Mouse (Mus musculus) embryo, embryonic 10 days (tissue): ENCODE measurements around the gene Gusb.

Source experiments
- DNase-seq: peaks from one replicate; pipeline ENCODE4 v3.0.0-alpha.2; 2015; ENCODE audit warnings: low spot score

Gene Gusb

DNA sequence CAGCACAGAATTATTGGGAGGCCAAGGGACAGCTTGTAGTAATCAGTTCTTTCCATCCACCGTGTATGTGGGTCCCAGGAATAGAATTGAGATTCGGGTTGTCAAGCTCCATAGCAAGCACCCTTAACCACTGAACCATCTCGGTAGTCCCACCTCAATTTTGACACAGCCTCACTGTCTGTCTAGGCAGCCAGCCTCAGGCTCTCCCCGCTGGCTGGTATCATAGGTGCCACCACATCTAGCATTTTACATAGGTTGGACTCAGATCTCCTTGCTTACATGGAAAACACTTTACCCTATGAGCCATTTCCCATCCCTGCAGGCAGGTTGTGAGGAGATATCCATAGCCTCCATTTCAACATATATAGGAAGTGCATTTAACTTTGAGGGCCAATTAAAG, 28.5 kb downstream of the Gusb start:
- no peak for DNase-seq

DNA sequence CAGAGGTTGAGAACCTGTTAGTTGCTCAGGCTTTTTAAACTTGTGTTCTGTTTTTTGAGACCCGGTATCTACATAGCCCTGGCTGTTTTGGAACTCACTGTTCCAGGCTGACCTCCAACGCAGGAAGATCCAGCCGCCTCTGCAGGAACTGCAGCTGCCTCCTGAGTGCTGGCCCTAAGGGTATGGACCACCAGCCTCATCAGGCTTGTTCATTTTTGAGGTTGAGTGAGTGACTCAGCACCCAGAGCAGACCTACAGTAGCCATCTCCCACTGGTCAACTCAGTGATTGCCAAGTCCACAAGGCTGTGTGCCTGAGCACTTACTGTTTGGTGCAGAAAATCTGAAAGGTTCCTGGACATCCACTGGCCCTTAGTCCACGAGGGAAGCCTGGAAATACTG, 31.4 kb downstream of the Gusb start:
- no peak for DNase-seq

GRCm38 (mm10) chr5:129968417-129968816, 34.4 kb downstream of the Gusb start:
- no peak for DNase-seq

DNA sequence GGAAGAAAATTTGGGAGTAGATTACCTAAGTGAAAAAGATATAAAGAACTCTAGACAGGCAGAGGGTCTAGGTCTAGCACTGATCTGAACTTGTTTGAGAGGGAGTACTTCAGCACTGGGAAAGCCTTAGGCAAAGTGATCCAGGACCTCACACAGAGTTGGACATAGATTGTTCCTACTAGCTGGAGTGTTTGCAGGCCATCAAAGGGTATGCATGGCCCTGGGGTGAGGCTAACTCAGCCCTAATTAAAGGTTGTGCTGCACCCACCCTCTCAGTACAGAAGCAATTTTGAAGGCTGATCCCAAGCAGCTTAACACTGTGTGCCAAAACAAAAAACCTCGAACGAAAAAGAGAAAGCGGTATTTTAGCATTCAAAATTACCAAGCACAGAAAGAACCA, 36.4 kb downstream of the Gusb start:
- DNase-seq = no peak

GRCm38 (mm10) chr5:129963224-129963623, 39.6 kb downstream of the Gusb start:
- DNase-seq = no peak

- DNase-seq = no peak
Observed at GRCm38 (mm10) chr5:129955792-129956191, 47.1 kb downstream of the Gusb start.

GRCm38 (mm10) chr5:129954473-129955254, 48.2 kb downstream of the Gusb start:
- no peak for DNase-seq

DNA sequence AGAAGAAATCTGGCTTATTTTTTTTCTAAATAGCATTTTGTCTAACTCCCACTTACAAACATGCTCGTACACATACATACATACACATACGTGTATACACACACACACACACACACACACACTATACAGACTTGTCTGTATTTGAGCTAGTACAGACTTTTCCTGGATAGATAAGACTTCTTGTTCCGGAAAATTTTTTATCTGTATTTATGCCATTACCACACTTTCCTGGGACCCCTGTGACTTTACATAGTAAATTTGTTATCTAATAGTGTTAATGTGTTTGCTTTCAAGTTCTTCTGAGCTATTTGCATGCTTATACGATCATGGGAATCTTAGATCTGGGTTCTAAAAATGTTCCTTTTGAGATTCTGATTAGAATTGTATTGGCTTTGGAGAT, 50.7 kb downstream of the Gusb start:
- DNase-seq = no peak

GRCm38 (mm10) chr5:129947528-129948033, 55.3 kb downstream of the Gusb start:
- DNase-seq = no peak

DNA sequence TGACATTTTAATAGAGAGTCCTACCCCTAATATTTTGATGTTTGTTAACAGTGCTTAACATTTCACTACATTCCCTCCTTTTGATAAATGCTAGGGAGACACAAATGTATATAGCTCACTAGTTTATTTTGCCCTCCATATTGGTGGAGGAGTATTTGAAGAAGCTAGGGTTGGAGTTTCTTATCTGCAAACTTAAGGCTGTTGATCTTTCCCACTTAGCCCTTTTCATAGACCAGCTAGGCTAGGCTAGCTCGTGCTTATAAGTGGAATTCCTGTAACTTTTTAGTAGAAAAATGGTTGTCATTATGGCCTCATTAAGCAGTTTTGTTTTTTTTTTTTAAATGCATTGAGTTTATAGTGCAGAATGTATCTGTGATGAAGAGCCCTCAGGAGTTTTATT, 59.4 kb downstream of the Gusb start:
- DNase-seq = no peak

DNA sequence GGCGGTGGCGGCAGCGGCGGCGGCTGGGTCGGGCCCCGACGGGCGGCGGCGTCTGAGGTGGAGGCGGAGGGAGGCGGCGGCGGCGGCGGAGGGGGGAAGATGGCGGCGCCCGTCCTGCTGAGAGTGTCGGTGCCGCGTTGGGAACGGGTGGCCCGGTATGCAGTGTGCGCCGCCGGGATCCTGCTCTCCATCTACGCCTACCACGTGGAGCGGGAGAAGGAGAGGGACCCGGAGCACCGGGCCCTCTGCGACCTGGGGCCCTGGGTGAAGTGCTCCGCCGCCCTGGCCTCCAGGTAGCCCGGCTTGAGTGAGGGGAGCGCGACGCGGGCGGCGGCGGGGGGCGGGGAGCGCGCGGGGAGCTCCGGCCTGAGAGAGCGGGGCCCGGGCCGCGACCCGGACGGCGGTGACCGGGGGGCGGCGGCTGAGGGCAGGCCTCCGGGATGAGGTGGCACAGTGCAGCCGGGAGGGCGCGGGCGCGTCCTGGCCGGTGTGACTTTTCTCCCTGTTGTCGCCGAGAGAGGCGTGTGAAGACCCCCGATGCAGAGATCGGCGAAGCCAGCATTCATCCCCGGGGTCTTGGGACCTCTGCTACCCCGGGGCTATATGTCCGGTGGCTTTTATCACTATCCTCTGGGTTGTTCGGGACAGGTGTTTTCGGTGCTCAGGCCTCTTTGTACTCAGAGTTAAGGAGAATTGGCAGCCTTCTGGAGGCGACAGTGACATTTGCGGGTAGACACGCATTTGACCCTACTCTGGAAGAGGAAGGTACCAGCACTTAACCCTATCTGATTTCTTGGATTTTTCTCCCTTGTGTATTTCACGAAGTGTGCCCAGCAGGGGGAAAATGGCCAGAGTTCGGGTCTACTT, 60.5 kb downstream of the Gusb start:
- DNase-seq = peak; percentile 35

- peak; percentile 99 for DNase-seq
Observed at GRCm38 (mm10) chr5:129941495-129942045, 61.3 kb downstream of the Gusb start, which contains the start of gene Vkorc1l1. Vkorc1l1 (plus strand) TSS chr5:129941970.

DNA sequence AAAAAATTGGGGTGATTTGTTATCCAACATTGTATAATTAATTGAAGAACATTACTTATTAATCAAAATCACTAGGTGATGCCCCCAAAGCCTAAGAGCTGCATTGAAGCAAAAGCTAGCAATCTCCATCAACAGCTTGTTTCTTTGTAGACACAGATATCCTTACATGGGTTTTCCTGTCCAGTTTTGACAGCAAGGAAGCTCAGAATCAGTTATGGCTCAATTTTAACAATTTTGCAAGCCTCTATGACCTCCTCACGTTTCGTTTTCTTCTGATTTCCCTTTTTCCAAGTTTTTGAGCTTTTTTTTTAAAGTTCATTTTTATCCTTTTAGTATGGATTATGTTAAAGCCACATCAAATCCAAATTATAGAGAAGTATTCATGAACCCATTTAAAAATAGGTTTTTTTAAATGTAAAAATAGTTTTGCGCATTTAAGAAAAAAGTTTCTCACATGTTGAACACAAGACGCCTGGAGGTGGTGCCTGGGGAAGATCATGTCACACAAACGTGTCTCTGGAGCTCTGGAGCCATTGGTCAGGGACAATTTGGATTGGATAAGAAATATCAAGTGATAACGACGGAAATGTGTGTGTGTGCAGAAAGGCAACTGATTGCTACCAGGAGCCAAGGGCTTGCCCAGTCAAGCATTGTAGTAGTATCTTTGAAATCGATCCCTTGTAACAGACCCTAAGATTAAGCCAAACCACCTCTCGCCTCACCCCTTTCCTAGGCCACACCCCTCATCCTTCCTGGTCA, 61.9 kb downstream of the Gusb start:
- DNase-seq = no peak

DNA sequence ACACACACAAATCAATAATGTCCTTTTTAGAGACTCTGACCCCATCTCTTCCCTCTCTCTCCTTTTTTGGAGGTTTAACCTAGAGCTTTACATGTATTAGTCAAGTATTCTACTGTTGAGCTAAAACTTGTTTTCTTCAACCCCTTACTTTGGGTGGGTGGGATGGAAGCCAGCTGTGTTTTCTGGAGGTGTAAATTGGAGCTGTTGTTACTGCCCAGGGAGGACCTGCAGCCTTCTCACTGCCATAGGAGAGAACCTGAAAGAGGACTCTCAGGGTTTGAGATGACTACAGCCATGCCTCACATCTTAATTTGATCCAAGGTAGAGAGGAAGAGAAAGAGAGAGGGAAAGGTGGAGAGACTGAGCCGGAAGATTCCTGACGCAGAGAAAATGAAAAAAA, 62.6 kb downstream of the Gusb start:
- DNase-seq = no peak
